Mouse (Mus musculus) CH12.LX (cell line): ENCODE measurements at regions not wholly inside any gene's neighbourhood (a gene's known extent, or its start where the extent isn't known, plus 50 kb on each side); places are given as distances from the start of the nearest gene placed in this dataset.

Experiments
- DNase-seq: peaks from one replicate; pipeline ENCODE4 v3.0.0-alpha.2; 2013; ENCODE audit errors: extremely low read depth
- H3K27ac ChIP-seq: 2 replicates; pipeline ENCODE4 v1.5.1; 2012; ENCODE audit warnings: low read depth, mild to moderate bottlenecking, control low read depth, moderate library complexity; ENCODE audit not compliant: insufficient read depth
- H3K27me3 ChIP-seq: replicated peaks from 2 replicates; pipeline ENCODE3; 2012; ENCODE audit warnings: inconsistent platforms
- H3K36me3 ChIP-seq, 2 experiments: replicated peaks in 1 of 2; 2 replicates each; pipeline versions ENCODE3 to v1.6.1; 2012; ENCODE audit warnings: inconsistent platforms in 1 of 2, low read length in 1 of 2, mild to moderate bottlenecking in 1 of 2, mixed read lengths in 1 of 2, moderate library complexity in 1 of 2; ENCODE audit not compliant: control insufficient read depth in 1 of 2, insufficient read depth in 1 of 2
- H3K4me1 ChIP-seq, 2 experiments: 2 replicates each; pipeline ENCODE4 v1.6.1; 2012; ENCODE audit warnings: inconsistent platforms in 1 of 2, moderate library complexity in 1 of 2; ENCODE audit not compliant: insufficient read depth in 2 of 2, control insufficient read depth in 1 of 2
- H3K4me2 ChIP-seq: 2 replicates; pipeline ENCODE4 v1.6.1; 2012; ENCODE audit warnings: low read depth, mild to moderate bottlenecking, control low read depth; ENCODE audit not compliant: poor library complexity, insufficient read depth, severe bottlenecking
- H3K4me3 ChIP-seq, 3 experiments: fragments of 150-350 bp in 1 of 3; sonication (generic) in 1 of 3; replicated peaks in 1 of 3; 2 replicates each; pipeline versions ENCODE3 to v1.5.1; 2011 to 2012; ENCODE audit warnings: low read depth in 2 of 3, low read length in 2 of 3, mild to moderate bottlenecking in 2 of 3, moderate library complexity in 2 of 3, control low read depth in 1 of 3, improper control_type of control experiment in 1 of 3, inconsistent platforms in 1 of 3, mixed read lengths in 1 of 3; ENCODE audit not compliant: poor library complexity in 1 of 3
- H3K79me2 ChIP-seq: replicated peaks from 2 replicates; pipeline ENCODE4 v1.6.1; 2012; ENCODE audit warnings: mild to moderate bottlenecking, moderate library complexity; ENCODE audit not compliant: control insufficient read depth, poor library complexity, insufficient read depth, severe bottlenecking; ENCODE audit errors: extremely low read depth
- H3K9ac ChIP-seq: 2 replicates; pipeline ENCODE4 v1.6.1; 2012; ENCODE audit warnings: low read depth, mild to moderate bottlenecking, control low read depth, moderate library complexity; ENCODE audit not compliant: insufficient read depth
- H3K9me3 ChIP-seq: replicated peaks from 2 replicates; pipeline ENCODE3; 2012; ENCODE audit warnings: low read length, inconsistent platforms, mixed read lengths
- CHD1 ChIP-seq: IDR thresholded peaks from 2 replicates; pipeline ENCODE4 v1.6.1; 2012; ENCODE audit warnings: low read depth, low read length, improper control_type of control experiment, inconsistent platforms
- CHD2 ChIP-seq: IDR thresholded peaks from 2 replicates; pipeline ENCODE4 v1.6.1; 2011; ENCODE audit warnings: low read length, improper control_type of control experiment
- EP300 ChIP-seq: IDR thresholded peaks from 2 replicates; pipeline ENCODE4 v1.6.1; 2011; ENCODE audit warnings: low read length, improper control_type of control experiment
- GABPA ChIP-seq: IDR thresholded peaks from 2 replicates; pipeline ENCODE4 v1.6.1; 2012; ENCODE audit warnings: low read depth, low read length, improper control_type of control experiment, inconsistent platforms; ENCODE audit not compliant: insufficient replicate concordance
- IRF4 ChIP-seq: IDR thresholded peaks from 2 replicates; pipeline ENCODE4 v1.6.1; 2014; ENCODE audit warnings: low read depth, mild to moderate bottlenecking, inconsistent platforms, low read length, improper control_type of control experiment
- JUN ChIP-seq: IDR thresholded peaks from 2 replicates; pipeline ENCODE4 v1.6.1; 2011; ENCODE audit warnings: low read depth, mild to moderate bottlenecking, low read length, improper control_type of control experiment, moderate library complexity; ENCODE audit not compliant: insufficient read depth
- JUND ChIP-seq: conservative IDR thresholded peaks from 2 replicates; pipeline ENCODE4 v1.6.1; 2011; ENCODE audit warnings: low read depth, low read length, improper control_type of control experiment
- KAT2A ChIP-seq: IDR thresholded peaks from 2 replicates; pipeline ENCODE4 v1.6.1; 2012; ENCODE audit warnings: low read length, improper control_type of control experiment, inconsistent platforms; ENCODE audit not compliant: insufficient replicate concordance
- MXI1 ChIP-seq: IDR thresholded peaks from 2 replicates; pipeline ENCODE4 v1.6.1; 2011; ENCODE audit warnings: mild to moderate bottlenecking, low read depth, low read length, improper control_type of control experiment
- NRF1 ChIP-seq: IDR thresholded peaks from 2 replicates; pipeline ENCODE4 v1.6.1; 2014; ENCODE audit warnings: low read depth, mild to moderate bottlenecking, inconsistent platforms, low read length, improper control_type of control experiment, moderate library complexity
- PAX5 ChIP-seq: IDR thresholded peaks from 2 replicates; pipeline ENCODE4 v1.6.1; 2012; ENCODE audit warnings: low read length, inconsistent platforms, mixed read lengths
- RAD21 ChIP-seq: IDR thresholded peaks from 2 replicates; pipeline ENCODE4 v1.6.1; 2011; ENCODE audit warnings: low read depth, mild to moderate bottlenecking, low read length, improper control_type of control experiment, moderate library complexity
- SIN3A ChIP-seq: IDR thresholded peaks from 2 replicates; pipeline ENCODE4 v1.6.1; 2012; ENCODE audit warnings: low read length, improper control_type of control experiment, inconsistent platforms
- TBP ChIP-seq: conservative IDR thresholded peaks from 2 replicates; pipeline ENCODE4 v1.6.1; 2011; ENCODE audit warnings: low read depth, low read length, improper control_type of control experiment
- UBTF ChIP-seq: IDR thresholded peaks from 2 replicates; pipeline ENCODE4 v1.6.1; 2012; ENCODE audit warnings: low read depth, mild to moderate bottlenecking, inconsistent platforms, low read length, improper control_type of control experiment, moderate library complexity
- USF2 ChIP-seq: conservative IDR thresholded peaks from 2 replicates; pipeline ENCODE4 v1.6.1; 2011; ENCODE audit warnings: low read depth, low read length, improper control_type of control experiment
- ZC3H11A ChIP-seq: IDR thresholded peaks from 2 replicates; pipeline ENCODE4 v1.6.1; 2012; ENCODE audit warnings: low read depth, mild to moderate bottlenecking, inconsistent platforms, low read length, improper control_type of control experiment
- ZNF384 ChIP-seq: IDR thresholded peaks from 2 replicates; pipeline ENCODE4 v1.6.1; 2012; ENCODE audit warnings: low read depth, low read length, improper control_type of control experiment, inconsistent platforms
- dilution Hi-C: fragments of 300-500 bp; cut with MboI; formaldehyde crosslinking; loops from 2 replicates; pipeline ENCODE4 v1.14.3; 2020; ENCODE audit warnings: low sequenced_read_pairs; ENCODE audit not compliant: extremely low pct_unique_long_range_greater_than_20kb, extremely low pct_ligation_motif_present
- in situ Hi-C: fragments of 300-500 bp; cut with MboI; formaldehyde crosslinking; loops from 3 replicates; pipeline ENCODE4 v1.14.3; 2019; ENCODE audit warnings: low sequenced_read_pairs, low pct_ligation_motif_present, low pct_unique_long_range_greater_than_20kb, mixed read lengths

DNA sequence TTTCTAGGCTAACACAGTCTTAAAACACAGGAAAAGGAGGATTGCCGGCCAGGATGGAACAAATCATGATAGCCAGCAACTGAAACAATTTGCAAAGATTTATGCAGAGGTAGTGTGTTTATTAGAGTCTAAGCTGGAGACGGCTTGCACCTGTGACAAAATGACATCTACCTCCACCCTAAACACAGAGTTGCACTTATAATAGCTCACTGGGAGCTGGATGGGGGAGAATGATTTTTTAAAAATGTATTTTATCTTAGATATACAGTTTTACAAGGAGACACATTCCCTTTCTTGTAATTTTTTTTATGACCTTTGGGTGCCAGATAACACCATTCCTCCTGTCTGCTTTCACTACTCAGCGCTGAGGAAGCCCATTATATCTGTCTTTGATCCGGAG is 76.7 kb upstream of the Zfhx3 start:
- dilution Hi-C loops, result no loop called here
- Histone ChIP-seq H3K4me1 (no peaks in the 10 kb centered on the region), H3K9me3 (no peaks in the 10 kb centered on the region), H3K4me3 (no peak overlapping the region), H3K36me3 (no peaks in the 10 kb centered on the region), H3K4me2 (no peak overlapping the region), H3K27ac (no peak overlapping the region), H3K9ac (no peak overlapping the region), H3K79me2 (no peaks in the 10 kb centered on the region), H3K27me3 (no peaks in the 10 kb centered on the region)
- DNase-seq, result no peak
- in situ Hi-C loops, result no loop called here
- TF ChIP-seq EP300 (no peak), RAD21 (no peak), CHD2 (no peak), SIN3A (no peak), NRF1 (no peak), GABPA (no peak), ZNF384 (no peak), JUN (no peak), PAX5 (no peak), JUND (no peak), TBP (no peak), CHD1 (no peak), MXI1 (no peak), ZC3H11A (no peak), USF2 (no peak), UBTF (no peak)

DNA sequence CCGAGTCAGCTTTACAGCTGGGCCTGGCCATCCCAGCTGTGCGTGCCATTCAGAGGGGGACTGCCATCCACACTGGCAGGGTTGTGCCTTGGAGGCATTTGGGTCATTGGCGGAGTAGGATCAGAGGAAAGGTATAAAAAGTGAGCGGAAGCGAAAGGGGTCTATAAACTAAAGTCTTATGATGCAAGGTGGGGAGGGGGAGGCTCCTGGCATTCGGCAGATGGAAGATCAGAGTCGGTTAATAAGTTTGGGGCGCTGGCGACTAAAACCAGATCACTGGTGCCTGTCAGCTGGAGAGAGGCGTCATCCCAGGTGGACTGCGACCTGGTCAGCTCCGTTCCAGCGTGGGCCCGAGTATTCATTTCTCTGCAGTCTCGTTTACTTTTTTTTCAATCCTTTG is 70.7 kb upstream of the Zfhx3 start:
- no peaks in the 10 kb centered on the region for H3K36me3 ChIP-seq
- peaks cover 5% of the 10 kb centered on the region for H3K9me3 ChIP-seq
- H3K4me3 ChIP-seq, result no peak overlapping the region
- H3K4me1 ChIP-seq, result no peaks in the 10 kb centered on the region
- H3K79me2 ChIP-seq, result no peaks in the 10 kb centered on the region
- no peak overlapping the region for H3K9ac ChIP-seq
- H3K27ac ChIP-seq, result no peak overlapping the region
- TF ChIP-seq IRF4 (no peak), CHD1 (no peak), KAT2A (no peak), NRF1 (no peak), JUND (no peak)
- dilution Hi-C loops (no loop called here), in situ Hi-C loops (no loop called here)
- H3K27me3 ChIP-seq, result no peaks in the 10 kb centered on the region
- no peak overlapping the region for H3K4me2 ChIP-seq
- no peak for DNase-seq
